Mouse (Mus musculus) kidney, adult 9 months (tissue): ENCODE results near the gene Lrrc36.

Experiments used
- DNase-seq: peaks from one replicate; pipeline ENCODE4 v3.0.0; 2022

The Lrrc36 gene

GRCm38 (mm10) chr8:105413391-105413790, at the start of gene Lrrc36, which contains the start of gene Kctd19:
TSS of gene Lrrc36 (plus strand) at chr8:105413571.
TSS of gene Kctd19 (minus strand) at chr8:105413502.
- DNase-seq: peak; percentile 36

- no peak for DNase-seq
Observed at GRCm38 (mm10) chr8:105367107-105367506, 46.3 kb upstream of the Lrrc36 start.

DNA sequence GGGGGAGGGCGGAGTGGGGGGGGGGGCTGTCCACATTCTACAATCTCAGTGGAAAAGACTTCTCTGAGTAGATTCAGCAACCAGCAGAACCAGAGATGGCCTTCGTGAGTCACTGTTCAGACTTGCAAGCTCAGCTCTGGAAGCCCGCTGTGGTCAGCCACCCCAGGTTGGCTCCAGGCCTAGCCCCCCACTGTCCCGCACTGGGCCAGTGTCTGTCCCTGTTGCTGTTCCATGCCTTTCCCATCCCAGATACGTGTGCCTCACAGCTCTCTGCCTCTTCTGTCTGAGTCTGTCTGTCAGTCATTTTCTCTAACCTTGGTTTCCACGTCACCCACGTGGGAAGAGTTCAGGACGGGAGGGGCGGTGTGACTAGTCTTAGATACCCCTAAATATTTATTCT, 40.9 kb upstream of the Lrrc36 start:
- no peak for DNase-seq

- DNase-seq: no peak
Observed at GRCm38 (mm10) chr8:105373032-105373431, 40.3 kb upstream of the Lrrc36 start, which contains the start of gene Plekhg4. TSS of gene Plekhg4 (plus strand) at chr8:105373274.

DNA sequence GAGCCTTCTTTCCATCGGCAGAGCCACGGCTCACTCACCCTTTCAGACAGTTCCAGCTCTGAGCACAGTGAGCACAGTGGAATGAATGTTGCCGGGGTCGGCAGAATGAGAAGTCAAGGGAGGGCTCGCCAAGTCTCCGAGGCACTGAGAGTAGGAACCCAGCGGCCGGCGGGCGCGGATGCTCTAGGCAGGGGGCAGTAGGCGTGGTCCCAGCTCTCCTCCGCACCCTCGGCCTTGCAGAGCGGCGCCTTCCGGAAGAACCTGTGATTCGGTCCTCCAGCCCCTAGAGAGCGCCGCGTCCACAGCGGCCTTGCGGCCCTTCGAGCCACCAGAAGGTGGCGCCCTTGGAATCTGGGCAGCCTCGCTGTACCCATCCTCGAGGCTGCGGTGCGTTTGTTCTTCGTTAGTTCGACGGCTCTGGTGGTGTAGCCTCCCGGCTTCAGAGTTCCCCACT, 38.8 kb upstream of the Lrrc36 start:
- no peak for DNase-seq

DNA sequence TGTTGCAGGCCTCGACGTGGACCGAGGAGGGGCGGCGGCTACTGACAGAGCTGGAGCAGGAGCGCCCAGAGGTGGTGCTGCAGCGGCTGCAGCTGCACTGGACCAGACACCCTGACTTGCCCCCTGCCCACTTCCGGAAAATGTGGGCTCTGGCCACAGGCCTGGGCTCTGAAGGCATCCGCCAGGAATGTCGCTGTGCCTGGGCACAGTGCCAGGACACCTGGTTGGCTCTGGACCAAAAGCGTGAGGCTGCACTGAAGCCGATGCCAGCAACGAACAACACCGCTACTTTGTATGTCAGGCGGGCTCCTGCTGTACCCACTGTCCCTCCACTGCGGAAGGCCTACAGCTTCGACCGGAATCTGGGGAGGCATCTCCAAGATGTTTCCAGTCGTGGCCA, 34.7 kb upstream of the Lrrc36 start:
- peak; percentile 65 for DNase-seq

GRCm38 (mm10) chr8:105380308-105380707, 33.1 kb upstream of the Lrrc36 start:
- DNase-seq: no peak

GRCm38 (mm10) chr8:105384070-105384469, 29.3 kb upstream of the Lrrc36 start:
- DNase-seq: no peak

DNA sequence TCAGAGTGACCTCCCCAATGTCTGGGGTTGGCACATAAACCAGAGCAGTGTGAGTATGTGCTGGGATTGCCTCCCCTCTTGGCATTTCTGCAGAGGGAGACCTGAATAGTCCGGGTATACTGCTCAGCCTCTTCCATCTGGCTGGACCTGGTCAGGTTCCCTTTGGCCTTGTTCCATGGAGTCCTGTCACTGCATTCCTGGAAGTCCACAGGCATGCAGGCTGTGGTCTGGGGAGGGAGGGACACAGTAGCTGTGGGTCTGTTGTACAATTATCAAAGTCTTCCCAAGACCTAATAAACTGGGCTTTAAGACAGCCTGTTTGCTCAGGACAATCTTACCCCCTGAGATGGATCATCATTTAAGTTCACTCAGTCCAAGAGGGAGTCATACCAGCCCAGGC, 26.2 kb upstream of the Lrrc36 start:
- DNase-seq: peak; percentile 60

DNA sequence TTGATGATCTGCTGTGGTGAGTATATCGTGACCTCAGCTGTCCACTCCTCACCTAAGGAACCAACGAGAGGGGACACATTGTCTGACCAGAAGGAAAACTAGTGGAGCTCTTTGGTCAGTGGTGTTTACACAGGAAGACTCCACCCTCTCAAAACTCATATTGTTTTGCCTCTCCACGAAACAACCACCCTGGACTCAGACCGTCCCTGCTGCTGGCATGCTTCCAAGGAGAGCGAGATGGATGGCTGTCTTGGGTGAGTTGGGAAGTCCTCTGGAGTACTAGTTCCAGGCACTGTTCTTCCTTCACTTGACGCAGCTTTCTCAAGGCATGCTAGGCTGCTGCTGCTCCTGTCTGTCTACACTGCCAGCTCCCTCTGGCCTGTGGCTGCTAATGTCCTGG, 24.3 kb upstream of the Lrrc36 start:
- no peak for DNase-seq

GRCm38 (mm10) chr8:105393089-105393787, 20.1 kb upstream of the Lrrc36 start:
- DNase-seq: no peak

GRCm38 (mm10) chr8:105393915-105394314, 19.5 kb upstream of the Lrrc36 start:
- no peak for DNase-seq

DNA sequence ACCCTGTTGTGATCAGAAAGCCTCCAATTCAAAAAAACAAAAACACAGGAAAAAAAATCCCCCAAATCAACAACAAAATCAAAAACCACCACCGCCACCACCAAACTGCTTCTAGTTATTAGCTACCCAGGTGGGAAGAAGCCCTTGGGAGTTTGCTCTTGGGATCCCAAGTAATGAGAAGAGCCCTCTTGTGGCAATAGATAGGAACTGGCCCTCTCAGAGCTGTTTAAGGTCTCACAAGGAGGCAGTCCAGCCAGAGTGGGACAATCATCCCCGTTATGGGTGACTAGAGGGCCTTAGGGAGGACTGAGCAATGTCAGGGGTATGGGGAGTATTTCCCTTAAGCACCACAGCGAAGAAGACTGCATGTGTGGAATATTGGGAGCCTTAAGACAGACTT, 15.6 kb upstream of the Lrrc36 start:
- peak; percentile 78 for DNase-seq

DNA sequence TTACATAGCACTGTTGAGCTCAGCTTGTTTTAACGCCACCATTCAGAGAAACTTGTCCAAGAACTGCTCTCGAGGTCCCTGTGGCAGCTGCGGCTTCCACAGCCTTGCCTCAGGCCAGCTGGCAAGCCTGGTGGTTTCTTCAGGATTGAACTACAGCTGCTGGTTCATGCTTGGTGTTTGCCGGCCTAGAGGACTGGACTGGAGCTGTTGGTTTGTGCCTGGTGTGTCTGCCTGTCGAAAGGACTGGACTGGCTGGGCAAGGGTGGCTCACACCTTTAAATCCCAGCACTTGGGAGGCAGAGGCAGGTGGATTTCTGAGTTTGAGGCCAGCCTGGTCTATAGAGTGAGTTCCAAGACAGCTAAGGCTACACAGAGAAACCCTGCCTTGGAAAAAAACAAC, 13.4 kb upstream of the Lrrc36 start:
- DNase-seq: no peak

DNA sequence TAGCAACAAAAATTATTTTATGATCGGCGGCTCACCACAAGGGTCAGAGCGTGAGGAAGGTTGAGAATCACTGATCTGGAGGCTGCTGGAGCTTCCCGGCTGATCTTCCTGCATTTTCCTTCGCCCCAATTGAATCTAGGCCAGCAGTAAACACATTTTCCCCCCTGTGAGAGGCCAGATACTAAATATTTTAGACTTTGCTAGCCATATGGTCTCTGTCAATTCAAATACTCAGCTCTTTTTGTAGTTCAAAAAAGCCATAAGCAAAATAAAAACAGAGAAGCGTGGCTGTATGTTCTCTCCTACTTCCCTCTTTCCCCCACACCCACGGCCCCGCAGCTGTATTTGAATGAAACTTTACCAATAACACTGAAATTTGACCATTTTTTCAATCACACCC, 9.9 kb upstream of the Lrrc36 start:
- no peak for DNase-seq

- no peak for DNase-seq
Observed at GRCm38 (mm10) chr8:105404496-105404895, 8.9 kb upstream of the Lrrc36 start.

DNA sequence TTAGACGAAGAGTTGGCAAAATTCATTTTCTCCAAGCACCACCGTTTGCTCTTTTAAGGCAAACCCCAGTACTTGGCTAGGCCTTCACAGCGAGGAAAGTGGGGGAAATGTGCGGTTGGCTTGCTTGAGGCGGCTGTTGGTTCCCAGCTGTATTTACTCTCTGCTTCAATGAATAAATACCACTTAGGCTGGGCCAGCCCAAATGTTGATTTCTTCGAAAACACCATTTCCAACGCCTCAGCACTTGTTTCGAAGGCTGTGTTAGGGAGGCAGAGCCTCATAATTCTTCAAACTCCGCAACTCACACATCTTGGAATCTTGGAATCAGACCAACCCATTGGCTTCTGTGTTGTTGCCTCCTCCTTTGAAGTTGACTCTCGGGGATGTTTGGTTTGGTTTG, 7.0 kb upstream of the Lrrc36 start:
- no peak for DNase-seq

- no peak for DNase-seq
Observed at GRCm38 (mm10) chr8:105408331-105408730, 5.0 kb upstream of the Lrrc36 start.

GRCm38 (mm10) chr8:105409947-105410346, 3.4 kb upstream of the Lrrc36 start:
- DNase-seq: no peak

DNA sequence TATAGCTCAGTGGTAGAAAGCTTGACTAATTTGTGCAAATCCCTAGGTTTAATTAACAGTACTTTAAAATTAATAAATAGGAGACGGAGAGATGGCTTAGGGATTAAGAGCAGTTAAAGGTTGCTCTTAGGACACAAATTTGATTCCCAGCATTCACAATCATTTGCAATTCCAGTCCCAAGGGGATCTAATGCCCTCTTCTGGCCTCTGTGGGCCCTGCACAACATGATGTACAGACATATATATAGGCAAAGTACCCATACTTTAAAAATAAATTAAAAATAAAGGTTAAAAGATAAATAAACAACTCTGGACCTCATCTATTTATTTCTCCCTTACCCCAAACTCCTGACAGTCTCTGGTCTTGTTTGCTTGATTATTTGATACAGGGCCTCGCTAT, 5.6 kb downstream of the Lrrc36 start:
- no peak for DNase-seq

DNA sequence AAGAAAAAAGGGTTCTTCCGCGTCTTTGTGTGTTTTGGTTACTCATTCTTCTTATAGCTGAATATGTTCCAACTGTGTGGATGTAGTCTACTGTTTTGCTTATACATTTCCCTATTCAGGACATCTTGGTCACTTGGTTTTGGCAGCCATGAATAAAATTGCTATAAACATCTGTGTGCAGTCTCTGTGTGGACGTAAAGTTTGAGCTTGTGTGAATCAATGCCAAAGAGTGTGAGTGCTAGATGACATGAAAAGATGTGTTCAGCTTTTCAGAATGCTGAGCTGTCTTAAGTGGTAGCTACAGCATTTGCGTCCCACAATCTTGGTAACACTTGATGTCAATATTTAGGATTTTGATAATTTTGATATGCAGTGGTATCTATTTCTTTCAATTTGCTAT, 6.4 kb downstream of the Lrrc36 start:
- no peak for DNase-seq

DNA sequence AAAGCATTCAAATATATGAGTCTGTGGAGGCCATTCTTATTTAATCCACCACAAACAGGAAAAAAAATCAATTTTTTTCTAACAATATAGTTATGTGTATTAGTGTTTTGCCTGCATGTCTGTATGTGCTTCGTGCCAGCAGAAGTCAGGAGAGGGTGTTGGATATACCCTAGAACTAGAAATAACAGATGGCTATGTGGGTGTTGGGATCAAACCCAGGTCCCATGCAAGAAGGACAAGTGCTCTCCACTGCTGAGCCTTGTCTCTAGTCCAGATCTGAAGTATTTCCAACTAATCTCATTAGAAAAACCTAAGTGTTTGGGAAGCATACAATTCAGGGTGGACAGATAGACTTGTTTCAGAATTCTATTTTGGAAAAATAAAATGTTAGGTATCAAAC, 8.6 kb downstream of the Lrrc36 start:
- no peak for DNase-seq

DNA sequence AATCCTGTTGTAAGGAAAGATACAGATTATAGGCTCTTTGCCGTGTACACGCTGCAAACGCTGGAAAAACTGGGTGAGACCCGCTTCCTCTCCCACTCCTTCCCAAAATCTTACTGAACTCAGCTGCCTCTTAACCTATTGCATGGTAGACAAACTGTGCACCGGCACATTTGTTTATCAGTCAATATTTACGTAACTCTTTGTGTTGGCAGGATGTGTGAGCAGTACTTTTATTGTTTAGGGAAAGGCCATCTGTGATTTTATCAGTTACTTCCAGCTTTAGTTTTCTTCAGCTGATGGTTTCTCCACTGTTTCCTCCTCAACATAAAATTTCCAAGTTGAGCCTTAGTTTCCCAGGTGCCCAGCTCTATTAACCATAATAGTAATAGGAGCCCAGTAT, 13.5 kb downstream of the Lrrc36 start:
- no peak for DNase-seq

- DNase-seq: no peak
Observed at GRCm38 (mm10) chr8:105431743-105432515, 18.6 kb downstream of the Lrrc36 start.
